Mouse (Mus musculus): ENCODE data around the gene Slc9a9. TPM values are rescaled to one million over a fixed set of nuclear protein-coding genes. Genes with fewer than 3 reads are reported as not detected.

Gene Slc9a9
- total RNA-seq, 2 experiments from 2014 or later, result 5.4 to 13.0 TPM

- no peak for ATAC-seq (replicated peaks; ENCODE audit: low FRiP score, poor library complexity, severe bottlenecking)
Observed at GRCm38 (mm10) chr9:95239900-95240299, 570.2 kb downstream of the Slc9a9 start.

- ATAC-seq (replicated peaks; ENCODE audit: low FRiP score, poor library complexity, severe bottlenecking), result no peak
Observed at GRCm38 (mm10) chr9:95242628-95243195, 573.0 kb downstream of the Slc9a9 start.

- no peak for ATAC-seq (replicated peaks; ENCODE audit: low FRiP score, poor library complexity, severe bottlenecking)
Observed at GRCm38 (mm10) chr9:95254162-95254561, 584.5 kb downstream of the Slc9a9 start.

GRCm38 (mm10) chr9:95255844-95256243 is 586.1 kb downstream of the Slc9a9 start:
- ATAC-seq (replicated peaks; ENCODE audit: low FRiP score, poor library complexity, severe bottlenecking), result no peak

DNA sequence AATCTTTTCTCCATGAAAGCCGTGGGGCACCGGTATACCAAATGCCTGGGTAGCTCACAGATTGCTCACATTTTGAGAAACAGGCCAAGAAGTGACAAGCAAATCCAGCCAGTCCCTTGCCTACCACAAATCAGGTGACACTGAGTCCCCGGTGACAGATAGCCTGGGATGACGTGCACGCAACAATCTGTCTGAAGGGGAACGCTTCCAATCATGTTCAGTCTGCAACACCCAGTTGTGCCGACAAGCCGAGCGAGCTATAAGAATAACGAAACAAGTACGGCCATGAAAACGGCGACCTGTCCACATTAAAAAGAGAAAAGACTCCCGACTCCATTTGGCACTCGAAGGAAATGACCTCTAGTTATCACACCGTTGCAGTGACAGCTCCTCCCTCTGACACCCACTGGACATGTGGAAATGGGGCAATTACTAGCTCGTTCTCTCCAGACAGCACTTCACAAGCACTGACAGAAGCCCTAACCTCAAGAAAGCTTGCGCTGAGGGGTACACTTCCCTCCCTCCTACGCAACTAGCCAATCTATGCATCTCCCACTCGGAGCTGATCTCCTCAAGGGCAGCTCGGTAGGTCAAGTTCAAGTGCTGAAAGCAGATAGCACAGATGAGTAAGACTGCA is 587.1 kb downstream of the Slc9a9 start:
- no peak for ATAC-seq (replicated peaks; ENCODE audit: low FRiP score, poor library complexity, severe bottlenecking)

DNA sequence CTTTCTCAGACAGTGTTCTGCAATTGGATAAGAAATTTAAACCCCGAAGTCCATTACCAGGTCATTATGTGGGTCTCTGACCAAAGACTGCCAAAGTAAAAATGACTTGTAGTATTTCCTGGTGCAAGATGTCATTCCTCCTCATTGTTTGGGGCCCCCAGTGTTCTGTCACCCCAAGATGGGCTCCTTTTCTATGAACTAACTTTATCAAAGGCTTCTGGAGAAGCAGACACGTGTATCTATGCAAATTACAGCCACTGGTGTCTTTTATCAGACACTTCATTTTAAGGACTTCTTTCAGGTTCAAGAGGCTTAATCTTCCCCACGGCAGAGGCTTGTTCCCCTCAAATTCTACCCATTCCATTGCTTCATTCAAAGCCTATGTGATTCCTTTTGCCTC is 593.1 kb downstream of the Slc9a9 start:
- ATAC-seq (replicated peaks; ENCODE audit: low FRiP score, poor library complexity, severe bottlenecking), result no peak

DNA sequence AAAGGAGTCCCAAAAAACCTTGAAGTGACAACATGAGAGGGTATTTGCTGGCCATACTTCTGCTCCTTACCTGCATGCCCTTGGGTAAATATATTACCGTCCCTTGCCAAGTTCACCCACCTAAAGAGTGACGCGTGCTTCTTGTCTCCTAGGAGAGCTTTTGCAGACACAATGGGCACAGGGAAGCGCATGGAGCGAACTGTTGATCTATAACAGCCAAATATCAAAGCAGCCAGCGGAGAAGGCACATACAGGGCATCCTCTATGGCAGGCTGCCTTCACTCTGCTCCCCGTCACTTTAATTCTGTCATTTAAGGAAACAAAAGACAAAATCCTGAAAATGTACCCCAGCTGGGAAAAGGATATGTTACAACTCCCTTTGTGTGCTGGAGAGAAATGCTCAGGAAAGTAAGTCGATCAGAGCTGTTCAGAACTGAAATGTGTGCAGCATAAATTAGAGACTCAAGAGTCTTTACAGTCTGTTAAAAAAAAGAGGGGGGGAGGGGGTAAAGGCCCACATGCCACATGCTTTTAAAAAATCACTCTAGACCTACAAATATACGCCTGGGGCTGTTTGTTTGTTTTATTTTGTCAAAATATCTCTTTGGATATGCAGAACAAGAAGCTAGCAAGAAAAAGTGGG is 594.3 kb downstream of the Slc9a9 start:
- ATAC-seq (replicated peaks; ENCODE audit: low FRiP score, poor library complexity, severe bottlenecking), result no peak

DNA sequence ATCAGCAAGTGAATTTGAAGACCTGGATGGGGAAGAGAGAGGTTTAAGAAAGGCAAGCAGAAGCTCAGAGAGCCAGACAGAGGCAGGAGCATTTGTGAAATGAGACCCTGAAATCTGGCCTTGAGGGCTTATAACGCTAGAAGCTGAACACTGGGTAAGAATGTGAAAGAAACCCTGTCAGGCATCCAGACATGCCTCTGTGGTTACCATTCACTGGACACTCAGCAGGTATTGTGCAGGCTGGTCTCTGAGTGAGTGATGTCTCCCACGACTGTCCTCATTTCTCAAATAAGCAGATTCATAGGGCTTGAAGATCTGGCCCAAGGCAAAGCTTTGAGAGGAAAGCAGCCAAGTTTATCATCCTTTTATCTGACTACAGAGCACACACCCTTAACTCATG is 596.5 kb downstream of the Slc9a9 start:
- ATAC-seq (replicated peaks; ENCODE audit: low FRiP score, poor library complexity, severe bottlenecking), result no peak

DNA sequence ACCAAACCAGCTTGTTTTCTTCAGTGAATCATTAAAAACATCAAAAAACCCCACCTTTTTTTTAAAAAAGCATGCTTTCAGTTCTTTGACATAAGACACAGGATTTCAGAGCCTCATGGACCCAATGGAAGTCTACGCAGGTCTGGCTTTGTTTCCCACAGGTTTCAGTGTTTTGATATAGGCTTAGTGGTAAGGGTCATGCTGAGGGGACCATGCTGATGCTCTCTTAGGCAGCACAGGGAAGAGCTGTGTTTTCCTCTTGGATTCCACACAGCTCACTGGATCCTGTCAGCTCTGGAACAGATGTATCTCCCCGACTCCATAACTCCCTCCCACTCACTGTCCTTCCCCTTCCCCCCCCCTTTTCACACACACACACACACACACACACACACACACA is 597.2 kb downstream of the Slc9a9 start:
- no peak for ATAC-seq (replicated peaks; ENCODE audit: low FRiP score, poor library complexity, severe bottlenecking)

GRCm38 (mm10) chr9:95279590-95280344 is 610.1 kb downstream of the Slc9a9 start:
- ATAC-seq (replicated peaks; ENCODE audit: low FRiP score, poor library complexity, severe bottlenecking), result no peak

Other genes starting within 250 kb of the Slc9a9 start
- gene 1190002N15Rik, start 131.8 kb upstream of the Slc9a9 start, total RNA-seq (2015; ENCODE audit: low replicate concordance), result 15.9 and 16.8 TPM in 2 replicates
- 15.0 and 16.0 TPM in 2 replicates for gene 1190002N15Rik, start 131.8 kb upstream of the Slc9a9 start, total RNA-seq (2017; ENCODE audit: low replicate concordance)

All from erythroid progenitor cell, adult 5-6 weeks (primary cell).